Mouse (Mus musculus) brain, embryonic 14.5 days (tissue): Measurements from ENCODE around the gene Krt73. TPM values are rescaled to one million over a fixed set of nuclear protein-coding genes. Genes with fewer than 3 reads are reported as not detected.
A peak's percentile ranks its signal among the peaks of the same experiment; 100 is the strongest.

Source experiments
- DNase-seq: peaks from one replicate; pipeline ENCODE4 v3.0.0-alpha.2; 2011; ENCODE audit warnings: low read depth
- CTCF ChIP-seq: fragments of 200-500 bp; IDR thresholded peaks from 2 replicates; pipeline ENCODE4 v1.5.1; 2012; ENCODE audit warnings: inconsistent platforms, mild to moderate bottlenecking, moderate library complexity, borderline replicate concordance; ENCODE audit not compliant: insufficient read depth, insufficient read length; ENCODE audit errors: extremely low read depth
- POLR2A ChIP-seq: fragments of 200-500 bp; IDR thresholded peaks from 2 replicates; pipeline ENCODE4 v1.6.1; 2012; ENCODE audit warnings: mild to moderate bottlenecking, inconsistent platforms, borderline replicate concordance; ENCODE audit not compliant: poor library complexity, insufficient read depth, insufficient read length, severe bottlenecking; ENCODE audit errors: extremely low read depth
- polyA plus RNA-seq: library from polyadenylated mRNA; depleted of rRNA; stranded (reverse); fragments of >200 nt; gene quantifications from 2 replicates; pipeline ENCODE4 v1.2.3, GENCODE M21; 2012; rRNA removed

Krt73 gene
- 0.78 and 0.98 TPM in 2 replicates for polyA plus RNA-seq

GRCm38 (mm10) chr15:101802296-101802835, at the start of gene Krt73:
Gene Krt73, minus strand, starts transcription at chr15:101802346.
- peak; percentile 79 for DNase-seq
- TF ChIP-seq CTCF, result no peak
- no peak for TF ChIP-seq POLR2A

- TF ChIP-seq CTCF (no peak), POLR2A (no peak)
- no peak for DNase-seq
Observed at GRCm38 (mm10) chr15:101850694-101851093, 48.5 kb upstream of the Krt73 start, which contains the start of gene Krt1. Gene Krt1, minus strand, starts transcription at chr15:101850794.

- peak; percentile 77 for DNase-seq
- peak; percentile 57 for TF ChIP-seq POLR2A
- TF ChIP-seq CTCF, result no peak
Observed at GRCm38 (mm10) chr15:101845971-101846403, 43.8 kb upstream of the Krt73 start.

- DNase-seq, result no peak
- TF ChIP-seq CTCF (no peak), POLR2A (no peak)
Observed at GRCm38 (mm10) chr15:101843192-101843591, 41.0 kb upstream of the Krt73 start.

GRCm38 (mm10) chr15:101834784-101835328, 32.7 kb upstream of the Krt73 start:
- TF ChIP-seq CTCF, result peak; percentile 14; the same call in 1 of the 2 replicates
- no peak for TF ChIP-seq POLR2A
- DNase-seq, result no peak

- TF ChIP-seq CTCF (no peak), POLR2A (no peak)
- no peak for DNase-seq
Observed at GRCm38 (mm10) chr15:101833131-101833530, 31.0 kb upstream of the Krt73 start.

- no peak for TF ChIP-seq POLR2A
- TF ChIP-seq CTCF, result no peak
- DNase-seq, result peak; percentile 53
Observed at GRCm38 (mm10) chr15:101829441-101829840, 27.3 kb upstream of the Krt73 start.

GRCm38 (mm10) chr15:101821786-101822185, 19.6 kb upstream of the Krt73 start:
- TF ChIP-seq CTCF (no peak), POLR2A (no peak)
- peak; percentile 11 for DNase-seq

GRCm38 (mm10) chr15:101817875-101818274, 15.7 kb upstream of the Krt73 start, which contains the start of gene Krt2:
Gene Krt2, minus strand, starts transcription at chr15:101818169.
- TF ChIP-seq CTCF (no peak), POLR2A (no peak)
- DNase-seq, result no peak

- no peak for TF ChIP-seq CTCF
- TF ChIP-seq POLR2A, result no peak
- DNase-seq, result peak; percentile 71
Observed at GRCm38 (mm10) chr15:101803052-101803822, 1.1 kb upstream of the Krt73 start.

- DNase-seq, result peak; percentile 84
Observed at GRCm38 (mm10) chr15:101790867-101791266, 11.3 kb downstream of the Krt73 start.

GRCm38 (mm10) chr15:101786360-101786759, 15.8 kb downstream of the Krt73 start, which contains the start of gene Krt72:
Gene Krt72, minus strand, starts transcription at chr15:101786460.
- no peak for TF ChIP-seq POLR2A
- DNase-seq, result no peak

More at GRCm38 (mm10) chr15:101790867-101791266, 11.3 kb downstream of the Krt73 start:
- no peak for TF ChIP-seq POLR2A
- no peak for TF ChIP-seq CTCF

GRCm38 (mm10) chr15:101773420-101773819, 28.7 kb downstream of the Krt73 start:
- no peak for TF ChIP-seq CTCF
- no peak for TF ChIP-seq POLR2A
- peak; percentile 2 for DNase-seq
